ENCODE assay signal across 15 mouse cellular contexts in the genomic region with DNA sequence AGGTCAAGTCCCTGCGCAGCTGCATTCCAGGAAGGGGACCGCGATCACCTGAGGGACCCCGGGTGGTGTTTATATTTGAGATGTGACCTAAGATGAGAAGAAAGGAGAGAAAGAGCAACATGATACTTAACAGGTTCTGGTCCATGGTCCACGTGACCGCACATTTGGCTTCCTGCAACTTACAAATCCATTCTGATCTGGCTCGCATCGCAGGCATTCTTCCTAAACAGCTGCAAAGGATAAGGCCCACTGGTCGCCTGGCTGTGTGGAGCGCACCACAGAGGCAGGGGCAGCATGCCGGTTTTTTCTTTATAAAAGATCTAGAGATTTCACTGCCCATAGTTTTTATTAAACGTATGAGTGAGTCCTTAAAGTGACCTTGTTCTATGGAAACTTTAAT.
A peak's percentile ranks its signal among the peaks of the same experiment; 100 is the strongest.
DNase-seq lines count a peak whose midpoint lies in the region; ATAC-seq lines count a peak whose summit lies in the region.
"Had no signal": no experiment of that assay in that cellular context is flagged by ENCODE, and none has a peak within 500 bp of the region (broad histone marks: within the 10 kb centered on the region; RNA-seq: fewer than 3 reads in every experiment).

No protein-coding gene starts in this region.

- no peak for ATAC-seq in heart, embryonic 12.5 days (ENCODE audit: insufficient number of reproducible peaks, low FRiP score)
- no peak for ATAC-seq in kidney, embryonic 14.5 days (ENCODE audit: low FRiP score, low TSS enrichment)
- no peak for ATAC-seq in neural tube, embryonic 13.5 days (ENCODE audit: low read depth)
- ATAC-seq: forebrain, embryonic 13.5 days; intestine, embryonic 15.5 days had no signal

- H3K27ac ChIP-seq in heart, embryonic 12.5 days (ENCODE audit: poor library complexity, severe bottlenecking) = no peak overlapping the region; the same call in 1 of the 2 replicates
- H3K27ac ChIP-seq in kidney, embryonic 14.5 days (ENCODE audit: low read depth, low read length) = no peak overlapping the region
- H3K27ac ChIP-seq in neural tube, embryonic 13.5 days (replicated peaks) = 0 out of 2 replicates have a peak overlapping the region, but pooled peaks have one; percentile 3
- H3K27ac ChIP-seq: forebrain, embryonic 13.5 days; intestine, embryonic 15.5 days; liver, embryonic 14.5 days had no signal

- no peaks in the 10 kb centered on the region for H3K9me3 ChIP-seq in heart, embryonic 12.5 days (replicated peaks)
- H3K9me3 ChIP-seq in kidney, embryonic 14.5 days (ENCODE audit: control insufficient read depth, low read length) = no peaks in the 10 kb centered on the region
- no peaks in the 10 kb centered on the region for H3K9me3 ChIP-seq in neural tube, embryonic 13.5 days
- H3K9me3 ChIP-seq: forebrain, embryonic 13.5 days; intestine, embryonic 15.5 days had no signal

- peak overlapping the region; percentile 1; the same call in 1 of the 2 replicates for H3K4me3 ChIP-seq in heart, embryonic 12.5 days
- no peak overlapping the region for H3K4me3 ChIP-seq in kidney, embryonic 14.5 days (ENCODE audit: low read length)
- H3K4me3 ChIP-seq in neural tube, embryonic 13.5 days = no peak overlapping the region
- H3K4me3 ChIP-seq: forebrain, embryonic 13.5 days; intestine, embryonic 15.5 days had no signal

- H3K27me3 ChIP-seq in heart, embryonic 12.5 days (replicated peaks) = no peaks in the 10 kb centered on the region
- H3K27me3 ChIP-seq in kidney, embryonic 14.5 days (ENCODE audit: control insufficient read depth, insufficient read depth, low read length) = no peaks in the 10 kb centered on the region
- no peaks in the 10 kb centered on the region for H3K27me3 ChIP-seq in neural tube, embryonic 13.5 days
- H3K27me3 ChIP-seq: forebrain, embryonic 13.5 days; intestine, embryonic 15.5 days had no signal

- WGBS in heart, embryonic 12.5 days = 32% methylated on average over 12 of the region's 12 CpGs
- WGBS in kidney, embryonic 14.5 days = 16% methylated on average over 12 of the region's 12 CpGs
- 73% methylated on average over 12 of the region's 12 CpGs for WGBS in neural tube, embryonic 13.5 days

- no peak for DNase-seq in heart, adult 11 months
- DNase-seq in kidney, postnatal 36 days = no peak
- no peak for DNase-seq in neural tube, embryonic 10.5 days (ENCODE audit: extremely low spot score, low spot score)
- DNase-seq in spleen, postnatal 4 days (ENCODE audit: low spot score in 2 of 2) = no peak
- DNase-seq: B cell, adult 2 months; left cerebral cortex, postnatal 4 days; lung, postnatal 14 days; thymus, postnatal 36 days had no signal

- H3K4me1 ChIP-seq in heart, embryonic 12.5 days (replicated peaks) = peaks cover 5% of the 10 kb centered on the region
- H3K4me1 ChIP-seq in kidney, embryonic 14.5 days (ENCODE audit: control insufficient read depth, insufficient read depth, low read length) = peaks cover 30% of the 10 kb centered on the region
- H3K4me1 ChIP-seq in neural tube, embryonic 13.5 days (replicated peaks) = peaks cover 33% of the 10 kb centered on the region
- H3K4me1 ChIP-seq: forebrain, embryonic 13.5 days had no signal

- H3K4me2 ChIP-seq in heart, embryonic 12.5 days = peak overlapping the region; percentile 55
- 0 out of 2 replicates have a peak overlapping the region, but pooled peaks have one; percentile 17 for H3K4me2 ChIP-seq in kidney, embryonic 14.5 days (replicated peaks; ENCODE audit: low read depth, low read length)
- H3K4me2 ChIP-seq in neural tube, embryonic 13.5 days = no peak overlapping the region
- H3K4me2 ChIP-seq: forebrain, embryonic 13.5 days; intestine, embryonic 15.5 days; midbrain, embryonic 11.5 days had no signal

- H3K9ac ChIP-seq in heart, embryonic 12.5 days = no peak overlapping the region
- no peak overlapping the region for H3K9ac ChIP-seq in kidney, embryonic 14.5 days (ENCODE audit: low read depth, low read length)
- H3K9ac ChIP-seq in neural tube, embryonic 13.5 days = no peak overlapping the region
- H3K9ac ChIP-seq: forebrain, embryonic 13.5 days; intestine, embryonic 15.5 days; liver, embryonic 14.5 days had no signal

- H3K36me3 ChIP-seq in heart, embryonic 12.5 days = no peaks in the 10 kb centered on the region
- H3K36me3 ChIP-seq in kidney, embryonic 14.5 days (ENCODE audit: control insufficient read depth, insufficient read depth, low read length) = no peaks in the 10 kb centered on the region
- H3K36me3 ChIP-seq in neural tube, embryonic 13.5 days = no peaks in the 10 kb centered on the region
- H3K36me3 ChIP-seq: intestine, embryonic 15.5 days had no signal
